Mouse (Mus musculus): ENCODE data around the gene Rce1. TPM values are rescaled to one million over a fixed set of nuclear protein-coding genes. Genes with fewer than 3 reads are reported as not detected.

The Rce1 gene
- total RNA-seq (2021), result 1 to 10 TPM; 5.1 to 5.9 TPM
- long read RNA-seq, experiment 1, transcript Rce1-201 (8 exons, 1,425 nt), result major isoform, 5 of 7 reads
- long read RNA-seq, experiment 1, partial matches to known transcripts, result 0 of 7 reads
- long read RNA-seq, experiment 1, other reads (novel, unspliced or antisense), result 1 of 7 reads
- long read RNA-seq, experiment 2, transcript Rce1-201 (8 exons, 1,425 nt), result major isoform, 5 of 9 reads
- long read RNA-seq, experiment 2, partial matches to known transcripts, result 0 of 9 reads
- long read RNA-seq, experiment 2, other reads (novel, unspliced or antisense), result 4 of 9 reads

DNA sequence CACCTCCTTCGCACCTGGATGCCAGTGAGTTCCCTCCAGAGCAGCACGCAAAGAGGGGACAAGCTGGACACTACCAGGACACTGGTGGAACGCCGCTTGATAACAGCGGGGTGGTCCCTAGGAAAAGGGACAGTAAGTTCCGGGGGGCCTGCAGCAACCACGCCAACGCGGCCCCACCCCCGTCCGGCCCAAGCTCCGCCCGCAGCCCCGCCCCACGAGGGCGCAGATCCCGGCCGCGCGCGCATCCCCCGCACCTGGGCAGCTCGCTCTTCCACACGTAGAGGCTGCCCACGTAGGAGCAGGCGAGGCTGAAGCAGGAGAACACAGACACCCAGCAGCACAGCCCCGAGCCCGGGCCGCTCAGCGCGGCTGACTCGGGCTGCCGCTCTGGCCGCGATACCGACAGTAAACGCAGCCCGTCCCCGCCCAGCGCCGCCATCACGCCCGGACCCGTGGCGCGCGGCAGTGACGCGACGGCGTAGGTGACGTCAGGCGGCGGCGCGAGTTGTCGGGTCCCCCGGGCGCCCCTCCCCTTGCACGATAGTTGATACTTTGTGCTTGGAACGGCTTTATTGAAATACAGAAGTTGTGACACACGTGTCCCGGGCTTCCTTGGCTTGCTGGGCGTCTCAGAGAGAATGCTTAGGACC, at the start of gene Rce1:
Gene Rce1, minus strand, starts transcription at position 463 of the 650 bp plus-strand sequence.
- peak within 1 kb of the TSS; percentile 98 for H3K27ac ChIP-seq
- intact Hi-C loops (cut with DNase I), result loop anchor here (5.0 to 10.0 kb wide), 2 partner anchors 222 to 339 kb away; partner anchors contain the start of gene Mrpl11
- TF ChIP-seq CTCF (IDR thresholded peaks at IDR 0.05), result no peak
- H3K4me3 ChIP-seq, result peak within 1 kb of the TSS; percentile 84
- peak; percentile 94 for DNase-seq

GRCm38 (mm10) chr19:4672401-4672800, 47.0 kb upstream of the Rce1 start:
- no peak for DNase-seq
- Histone ChIP-seq H3K4me3 (no peak overlapping the region), H3K27ac (no peak overlapping the region)
- TF ChIP-seq CTCF (IDR thresholded peaks at IDR 0.05), result no peak
- intact Hi-C loops (cut with DNase I), result no loop called here

GRCm38 (mm10) chr19:4670776-4671175, 45.3 kb upstream of the Rce1 start:
- no peak overlapping the region for H3K4me3 ChIP-seq
- intact Hi-C loops (cut with DNase I), result no loop called here

GRCm38 (mm10) chr19:4666815-4667214, 41.4 kb upstream of the Rce1 start:
- no peak; the same call in 1 of the 2 replicates for TF ChIP-seq CTCF (IDR thresholded peaks at IDR 0.05)
- intact Hi-C loops (cut with DNase I), result no loop called here
- Histone ChIP-seq H3K4me3 (no peak overlapping the region), H3K27ac (no peak overlapping the region)
- DNase-seq, result no peak

More at GRCm38 (mm10) chr19:4670776-4671175, 45.3 kb upstream of the Rce1 start:
- no peak for TF ChIP-seq CTCF (IDR thresholded peaks at IDR 0.05)
- no peak overlapping the region for H3K27ac ChIP-seq
- DNase-seq, result no peak

DNA sequence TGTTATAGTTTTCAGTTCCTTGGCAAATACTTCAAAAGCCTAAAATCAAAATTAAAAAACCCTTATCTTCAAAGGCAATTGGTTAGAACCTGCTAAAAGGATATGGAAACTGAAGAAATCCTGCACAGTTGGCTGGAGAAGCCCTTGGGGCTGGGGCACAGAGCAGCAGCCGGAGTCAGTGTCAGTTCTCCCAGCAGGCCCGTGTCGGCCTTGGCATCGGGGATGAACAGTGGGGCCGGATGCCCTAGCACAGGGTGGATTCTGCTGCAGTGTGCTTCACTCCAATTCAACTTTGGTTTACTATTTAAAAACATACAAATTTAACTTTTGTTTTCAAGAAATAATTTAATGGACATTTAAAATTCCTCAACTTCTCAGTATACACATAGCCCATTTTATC, 32.7 kb upstream of the Rce1 start:
- intact Hi-C loops (cut with DNase I), result no loop called here
- Histone ChIP-seq H3K27ac (no peak overlapping the region), H3K4me3 (no peak overlapping the region)
- no peak for TF ChIP-seq CTCF (IDR thresholded peaks at IDR 0.05)
- DNase-seq, result no peak

DNA sequence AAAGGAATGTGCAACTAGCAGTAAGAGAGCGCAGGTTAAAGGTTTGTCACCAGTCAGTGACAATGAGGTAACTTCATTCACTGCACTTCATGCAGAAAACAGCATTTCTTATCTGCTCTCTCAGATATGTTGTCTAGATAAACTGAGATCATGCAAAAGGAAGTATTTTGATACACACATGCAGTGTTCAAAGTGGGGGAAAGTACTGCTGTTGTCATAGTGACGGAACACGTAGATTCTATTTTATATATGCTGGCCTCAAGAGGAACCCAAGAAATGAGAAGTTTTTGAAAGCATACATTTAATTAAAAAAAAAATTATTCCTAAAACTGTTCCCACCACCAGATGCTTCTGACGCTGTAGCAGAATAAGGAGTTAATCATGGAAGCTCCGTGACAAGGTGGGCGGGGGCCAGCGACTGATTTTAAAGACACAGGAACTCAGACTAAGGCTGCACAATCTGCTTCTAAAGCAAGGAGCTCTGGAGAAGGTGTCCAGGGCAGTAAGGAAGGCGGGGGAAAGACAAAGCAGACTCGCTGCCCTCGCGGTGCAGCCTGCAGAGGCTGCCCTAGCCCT, 21.6 kb upstream of the Rce1 start:
- no peak for TF ChIP-seq CTCF (IDR thresholded peaks at IDR 0.05)
- intact Hi-C loops (cut with DNase I), result no loop called here
- H3K27ac ChIP-seq, result no peak overlapping the region
- no peak overlapping the region for H3K4me3 ChIP-seq
- DNase-seq, result no peak

- Histone ChIP-seq H3K27ac (no peak overlapping the region), H3K4me3 (no peak overlapping the region)
- TF ChIP-seq CTCF (IDR thresholded peaks at IDR 0.05), result peak; percentile 30; the same call in 1 of the 2 replicates
- intact Hi-C loops (cut with DNase I), result loop anchor here (5.0 kb wide), 1 partner anchor 93 kb away; no protein-coding TSS in a partner anchor
- no peak for DNase-seq
Measured at GRCm38 (mm10) chr19:4644271-4644670, 18.8 kb upstream of the Rce1 start.

DNA sequence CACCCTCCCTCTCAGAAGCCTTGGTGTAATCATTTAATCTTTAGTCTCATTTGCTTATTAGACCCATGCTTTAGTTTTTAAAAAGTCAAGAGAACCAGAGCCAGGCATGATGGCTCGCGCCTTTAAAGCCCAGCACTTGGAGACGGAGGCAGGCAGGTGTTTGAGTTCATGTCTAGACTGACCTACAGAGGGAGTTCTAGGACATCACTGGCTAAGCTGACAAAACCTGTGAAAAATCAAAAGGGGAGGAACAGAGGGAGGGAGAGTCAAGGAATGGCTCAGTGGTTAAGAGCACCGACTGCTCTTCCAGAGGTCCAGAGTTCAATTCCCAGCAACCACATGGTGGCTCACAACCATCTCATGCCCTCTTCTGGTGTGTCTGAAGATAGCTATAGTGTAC, 10.5 kb upstream of the Rce1 start:
- TF ChIP-seq CTCF (IDR thresholded peaks at IDR 0.05), result no peak
- DNase-seq, result no peak
- intact Hi-C loops (cut with DNase I), result no loop called here
- Histone ChIP-seq H3K4me3 (no peak overlapping the region), H3K27ac (no peak overlapping the region)

DNA sequence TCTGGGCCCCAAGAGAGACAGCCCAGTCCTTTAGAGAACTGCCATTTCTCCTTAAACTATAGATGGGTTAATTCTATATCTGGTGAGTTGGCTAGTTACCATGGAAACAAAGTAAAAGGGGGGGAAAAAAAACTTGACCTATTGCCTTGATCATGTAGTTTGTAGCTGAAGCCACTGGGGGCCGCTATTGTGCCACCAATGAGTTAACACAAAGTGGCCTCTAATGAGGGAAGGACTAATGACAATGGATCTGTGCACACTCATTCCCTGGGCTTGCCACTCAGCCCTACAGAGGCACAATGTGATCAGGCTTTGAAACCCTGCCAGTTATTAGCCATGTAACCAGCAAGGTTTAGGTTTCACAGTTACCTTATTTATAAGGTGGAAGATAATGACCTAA, 3.4 kb upstream of the Rce1 start:
- no peak overlapping the region for H3K27ac ChIP-seq
- intact Hi-C loops (cut with DNase I), result loop anchor here (5.0 to 10.0 kb wide), 2 partner anchors 218 to 336 kb away; partner anchors contain the start of gene Mrpl11
- H3K4me3 ChIP-seq, result no peak overlapping the region
- DNase-seq, result peak; percentile 67
- TF ChIP-seq CTCF (IDR thresholded peaks at IDR 0.05), result peak; percentile 80

GRCm38 (mm10) chr19:4625829-4626535, 541 bp upstream of the Rce1 start:
- no peak for DNase-seq
- H3K27ac ChIP-seq, result peak overlapping the region; percentile 98
- intact Hi-C loops (cut with DNase I), result loop anchor here (5.0 to 10.0 kb wide), 2 partner anchors 221 to 339 kb away; partner anchors contain the start of gene Mrpl11
- no peak for TF ChIP-seq CTCF (IDR thresholded peaks at IDR 0.05)
- H3K4me3 ChIP-seq, result peak overlapping the region; percentile 84

GRCm38 (mm10) chr19:4624406-4625178, 849 bp downstream of the Rce1 start:
- DNase-seq, result no peak
- no peak for TF ChIP-seq CTCF (IDR thresholded peaks at IDR 0.05)
- H3K4me3 ChIP-seq, result peak overlapping the region; percentile 84
- intact Hi-C loops (cut with DNase I), result loop anchor here (5.0 to 10.0 kb wide), 2 partner anchors 223 to 340 kb away; partner anchors contain the start of gene Mrpl11
- H3K27ac ChIP-seq, result peak overlapping the region; percentile 98

GRCm38 (mm10) chr19:4624006-4624405, 1.4 kb downstream of the Rce1 start:
- intact Hi-C loops (cut with DNase I), result loop anchor here (10.0 kb wide), 1 partner anchor 341 kb away; the partner anchor contains the start of gene Mrpl11

More at GRCm38 (mm10) chr19:4624006-4624405, 1.4 kb downstream of the Rce1 start:
- Histone ChIP-seq H3K4me3 (no peak overlapping the region), H3K27ac (no peak overlapping the region)
- no peak for DNase-seq
- TF ChIP-seq CTCF (IDR thresholded peaks at IDR 0.05), result no peak

Measured in gastrocnemius, adult 2 months (tissue).